Mouse (Mus musculus) megakaryocyte, embryonic 14.5 days (primary cell): ENCODE results near the gene Gm42906.

Experiments used
- FLI1 ChIP-seq: IDR thresholded peaks from 2 replicates; pipeline ENCODE4 v1.6.1; 2012; ENCODE audit warnings: low read length, inconsistent platforms, mixed read lengths
- GATA1 ChIP-seq: IDR thresholded peaks from 3 replicates; pipeline ENCODE4 v1.6.1; 2012; ENCODE audit warnings: mixed read lengths, low read length, inconsistent platforms, borderline replicate concordance

- TF ChIP-seq GATA1 = no peak
- TF ChIP-seq FLI1 = no peak
Measured at GRCm38 (mm10) chr5:151061942-151062341, 366.0 kb downstream of the Gm42906 start.
